Mouse (Mus musculus) liver, adult 2 months (tissue): ENCODE results near the gene Raly. TPM values are rescaled to one million over a fixed set of nuclear protein-coding genes. Genes with fewer than 3 reads are reported as not detected.
A peak's percentile ranks its signal among the peaks of the same experiment; 100 is the strongest.

Source experiments
- DNase-seq: peaks from one replicate; pipeline ENCODE4 v3.0.0-alpha.2; 2011; ENCODE audit warnings: low read depth, low spot score; ENCODE audit errors: extremely low read depth
- H3K27ac ChIP-seq: fragments of 200-500 bp; replicated peaks from 2 replicates; pipeline ENCODE4 v1.5.1; 2012; ENCODE audit warnings: low read depth, mild to moderate bottlenecking, control low read depth, inconsistent platforms, low read length; ENCODE audit not compliant: insufficient read depth
- H3K27me3 ChIP-seq: fragments of 200-500 bp; 2 replicates; pipeline ENCODE4 v1.6.1; 2012; ENCODE audit warnings: mild to moderate bottlenecking, moderate library complexity, low read length, inconsistent platforms; ENCODE audit not compliant: control insufficient read depth, insufficient read depth
- H3K36me3 ChIP-seq: fragments of 200-500 bp; 2 replicates; pipeline ENCODE4 v1.6.1; 2012; ENCODE audit warnings: low read length, inconsistent platforms; ENCODE audit not compliant: control insufficient read depth, insufficient read depth
- H3K4me1 ChIP-seq: fragments of 200-500 bp; 2 replicates; pipeline ENCODE4 v1.6.1; 2011; ENCODE audit warnings: low read length; ENCODE audit not compliant: control insufficient read depth, insufficient read depth
- H3K4me3 ChIP-seq: fragments of 200-500 bp; 2 replicates; pipeline ENCODE4 v1.5.1; 2011; ENCODE audit warnings: low read depth, mild to moderate bottlenecking, control low read depth, low read length, moderate library complexity; ENCODE audit not compliant: insufficient read depth
- H3K79me2 ChIP-seq: fragments of 200-500 bp; 2 replicates; pipeline ENCODE4 v1.6.1; 2012; ENCODE audit warnings: inconsistent platforms, mild to moderate bottlenecking, low read length, moderate library complexity; ENCODE audit not compliant: control insufficient read depth, insufficient read depth
- H3K9ac ChIP-seq: fragments of 200-500 bp; 2 replicates; pipeline ENCODE4 v1.6.1; 2012; ENCODE audit warnings: low read depth, mild to moderate bottlenecking, control low read depth, inconsistent platforms, low read length
- CTCF ChIP-seq: fragments of 200-500 bp; IDR thresholded peaks from 2 replicates; pipeline ENCODE4 v1.5.1; 2011; ENCODE audit warnings: low read depth, low read length, control low read depth
- POLR2A ChIP-seq: fragments of 200-500 bp; IDR thresholded peaks from 2 replicates; pipeline ENCODE4 v1.6.1; 2011; ENCODE audit warnings: low read length, control low read depth; ENCODE audit not compliant: insufficient read depth; ENCODE audit errors: extremely low read depth
- WGBS: fragments of 180-500 bp; shearing (Covaris S2); methylation state at CpG from one replicate; pipeline ENCODE4 v1.1.7; 2018; 5-methylcytosine and 5-hydroxymethylcytosine counted together
- polyA plus RNA-seq: library from polyadenylated mRNA; depleted of rRNA; stranded (reverse); fragments of >200 nt; gene quantifications from 2 replicates; pipeline ENCODE4 v1.2.3, GENCODE M21; 2012; rRNA removed
- total RNA-seq: library from RNA; depleted of rRNA; stranded (reverse); fragments of >200 nt; gene quantifications from 2 replicates; pipeline ENCODE4 v1.2.3, GENCODE M21; 2014; rRNA removed

Gene Raly
- 57.6 and 61.0 TPM in 2 replicates for total RNA-seq
- 79.0 and 82.2 TPM in 2 replicates for polyA plus RNA-seq

- peak; percentile 95 for DNase-seq
These were observed at the start of gene Raly, which contains the start of gene a for GRCm38 (mm10) chr2:154790656-154791483. TSS of gene Raly (plus strand) at chr2:154791096. TSS of gene a (plus strand) at chr2:154791402.

DNA sequence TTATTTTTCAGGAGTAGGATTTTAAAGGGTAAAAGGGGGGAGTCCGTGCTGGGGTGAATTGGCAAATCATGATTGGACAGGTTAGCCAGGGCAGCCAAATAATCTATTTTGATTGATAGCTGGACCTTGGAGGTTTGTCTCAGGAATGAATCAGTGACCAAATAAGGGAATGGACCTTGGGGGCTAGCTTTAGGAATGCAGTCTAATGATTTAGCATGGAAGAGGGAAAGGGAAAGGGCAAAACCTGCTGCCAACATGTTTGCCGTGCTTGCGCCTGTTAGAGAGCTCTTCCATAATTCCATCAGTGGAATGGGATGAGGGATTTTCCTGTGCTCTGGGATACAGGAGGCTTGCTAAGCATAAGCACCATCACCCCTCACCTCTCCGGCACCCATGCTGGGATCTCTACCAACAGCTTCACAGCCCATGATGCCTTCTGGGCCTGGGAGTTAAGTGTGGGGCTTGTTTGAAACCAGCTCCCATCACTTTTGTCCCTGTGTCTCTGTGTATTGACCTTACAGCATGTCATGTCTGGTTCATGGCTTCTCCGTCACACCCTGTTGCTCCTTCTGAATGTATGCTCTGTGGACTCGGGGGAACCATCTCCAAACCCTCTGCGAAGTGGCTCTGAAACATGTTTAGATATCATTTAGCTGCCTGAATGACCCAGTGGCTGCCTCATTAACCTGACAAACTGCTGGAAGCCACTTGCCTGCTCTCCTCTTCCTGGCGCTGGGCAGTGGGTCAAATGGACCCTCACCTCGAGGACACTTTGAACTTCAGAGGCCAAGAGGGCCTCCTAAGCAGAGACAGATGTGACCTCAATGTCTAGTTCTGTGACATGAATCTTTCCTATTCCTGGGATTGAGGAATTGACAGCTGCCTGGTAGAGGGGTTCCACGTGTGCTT is 47.7 kb upstream of the Raly start:
- Histone ChIP-seq H3K27me3 (no peaks in the 10 kb centered on the region), H3K79me2 (no peaks in the 10 kb centered on the region), H3K9ac (no peak overlapping the region), H3K4me3 (no peak overlapping the region), H3K36me3 (no peaks in the 10 kb centered on the region), H3K27ac (no peak overlapping the region), H3K4me1 (no peaks in the 10 kb centered on the region)
- TF ChIP-seq POLR2A (no peak), CTCF (no peak)
- no peak for DNase-seq
- 81% methylated on average over 10 of the region's 10 CpGs for WGBS

More at GRCm38 (mm10) chr2:154790656-154791483, at the start of gene Raly, which contains the start of gene a:
- TF ChIP-seq POLR2A (peak; percentile 98), CTCF (no peak)
- Histone ChIP-seq H3K9ac (peak within 1 kb of the TSS; percentile 94), H3K4me3 (peak within 1 kb of the TSS; percentile 80), H3K27me3 (no peaks in the 10 kb centered on the region), H3K36me3 (no peaks in the 10 kb centered on the region), H3K4me1 (peaks cover 19% of the 10 kb centered on the region), H3K79me2 (peaks cover 22% of the 10 kb centered on the region; the same call in 1 of the 2 replicates), H3K27ac (peak within 1 kb of the TSS; percentile 96)
- WGBS, result under 1% methylated on average over 71 of the region's 89 CpGs

DNA sequence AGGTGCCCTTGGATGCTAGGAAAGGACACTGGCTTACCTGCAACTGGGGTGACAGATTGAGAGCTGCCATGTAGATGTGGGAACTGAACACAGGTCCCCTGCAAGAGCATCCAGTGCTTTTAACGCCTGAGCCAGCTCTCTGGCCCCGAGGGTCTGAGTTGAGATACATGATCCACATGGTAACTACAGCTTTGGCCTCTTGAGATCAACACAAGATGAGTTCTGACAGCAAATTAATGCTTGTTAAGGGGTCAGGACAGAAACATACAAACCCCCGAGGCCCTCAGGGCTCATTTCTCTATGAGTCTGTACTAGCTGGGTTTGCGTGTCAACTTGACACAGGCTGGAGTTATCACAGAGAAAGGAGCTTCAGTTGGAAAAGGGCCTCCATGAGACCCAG is 47.0 kb upstream of the Raly start:
- TF ChIP-seq POLR2A (no peak), CTCF (no peak)
- Histone ChIP-seq H3K27me3 (no peaks in the 10 kb centered on the region), H3K4me1 (no peaks in the 10 kb centered on the region), H3K79me2 (no peaks in the 10 kb centered on the region), H3K36me3 (no peaks in the 10 kb centered on the region), H3K9ac (no peak overlapping the region), H3K27ac (no peak overlapping the region), H3K4me3 (no peak overlapping the region)
- no peak for DNase-seq
- WGBS, result 88% methylated on average over 4 of the region's 4 CpGs

DNA sequence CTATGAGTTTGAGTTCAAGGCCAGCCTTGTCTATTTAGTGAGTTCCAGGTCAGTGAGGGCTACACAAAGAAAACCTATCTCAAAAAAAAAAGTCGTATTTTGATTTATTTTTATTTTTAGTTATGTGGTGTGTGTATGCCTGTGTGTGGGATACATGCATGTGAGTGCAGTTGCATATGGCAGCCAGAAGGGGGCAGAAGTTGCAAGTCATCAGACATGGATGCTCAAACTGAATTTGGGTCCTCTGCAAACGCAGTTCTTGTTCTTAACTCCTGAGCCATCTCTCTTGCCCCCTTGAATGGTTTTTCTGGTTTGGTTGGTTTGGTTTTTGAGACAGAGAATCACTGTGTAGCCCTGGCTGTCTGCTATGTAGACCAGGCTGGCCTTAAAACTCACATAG is 42.5 kb upstream of the Raly start:
- H3K9ac ChIP-seq, result no peak overlapping the region
- no peaks in the 10 kb centered on the region for H3K27me3 ChIP-seq
- H3K4me1 ChIP-seq, result no peaks in the 10 kb centered on the region
- H3K79me2 ChIP-seq, result no peaks in the 10 kb centered on the region
- no peaks in the 10 kb centered on the region for H3K36me3 ChIP-seq
- no peak overlapping the region for H3K4me3 ChIP-seq
- TF ChIP-seq CTCF (no peak), POLR2A (no peak)
- H3K27ac ChIP-seq, result no peak overlapping the region
- DNase-seq, result no peak
- WGBS, result 100% methylated on average over 2 of the region's 2 CpGs

- DNase-seq, result no peak
- no peak overlapping the region for H3K27ac ChIP-seq
- H3K79me2 ChIP-seq, result no peaks in the 10 kb centered on the region
- H3K27me3 ChIP-seq, result no peaks in the 10 kb centered on the region
- no peaks in the 10 kb centered on the region for H3K4me1 ChIP-seq
- no peak overlapping the region for H3K4me3 ChIP-seq
- TF ChIP-seq POLR2A, result no peak
- no peak for TF ChIP-seq CTCF
- H3K9ac ChIP-seq, result no peak overlapping the region
- WGBS, result 78% methylated on average over 23 of the region's 23 CpGs
- no peaks in the 10 kb centered on the region for H3K36me3 ChIP-seq
These were observed 41.6 kb upstream of the Raly start for GRCm38 (mm10) chr2:154749046-154750036.
